Mouse (Mus musculus) liver, embryonic 14.5 days (tissue): ENCODE results near the gene Stx8.

Experiments used
- CTCF ChIP-seq: IDR thresholded peaks from 2 replicates; pipeline ENCODE4 v1.5.1; 2016; ENCODE audit warnings: antibody characterized with exemption, low read depth, control low read depth
- EP300 ChIP-seq: IDR thresholded peaks from 2 replicates; pipeline ENCODE4 v1.6.1; 2016; ENCODE audit warnings: antibody characterized with exemption, low read depth

DNA sequence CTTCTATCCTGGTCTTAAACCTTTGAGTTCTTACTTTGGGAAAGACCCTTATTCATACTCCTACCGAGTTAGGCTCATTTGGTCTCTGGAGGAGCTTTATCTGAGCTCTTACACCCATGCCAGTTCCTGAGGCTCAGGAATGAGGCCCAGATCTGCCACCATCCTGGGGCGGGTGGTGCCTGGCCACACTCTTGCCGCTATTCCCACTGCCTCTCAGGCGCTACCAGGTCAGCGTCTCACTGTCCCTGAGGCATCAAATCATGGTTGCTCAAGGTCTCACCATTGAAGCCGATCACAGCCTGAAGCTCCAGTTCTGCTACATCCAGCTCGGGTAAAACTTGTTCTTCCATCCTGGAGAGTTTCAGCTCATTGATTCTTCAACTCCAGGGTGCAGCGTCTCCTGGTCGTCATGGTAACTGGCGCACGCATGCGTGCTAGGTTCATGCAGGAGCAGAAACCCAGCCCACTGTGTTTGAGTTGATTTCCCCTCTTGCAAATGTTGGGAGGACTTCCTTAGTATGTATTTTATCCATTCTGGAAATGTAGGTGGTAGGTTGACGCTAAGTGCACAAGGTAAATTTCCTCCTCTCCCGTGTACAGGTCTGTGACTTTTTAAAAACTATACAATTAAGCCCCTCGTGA is 630 bp upstream of the Stx8 start, which contains the start of gene Cfap52:
- TF ChIP-seq CTCF (no peak), EP300 (no peak)
